Mouse (Mus musculus) frontal cortex, postnatal 10 days (tissue): Measurements from ENCODE around the gene Slc6a21.
A peak's percentile ranks its signal among the peaks of the same experiment; 100 is the strongest.

Experiments used
- DNase-seq, 2 experiments: peaks; one replicate each; pipeline ENCODE4 v3.0.0; 2022; ENCODE audit warnings: low spot score in 2 of 2, mixed read lengths in 1 of 2

The Slc6a21 gene

GRCm38 (mm10) chr7:45315182-45315701, 37.9 kb downstream of the Slc6a21 start:
- no peak for DNase-seq

DNA sequence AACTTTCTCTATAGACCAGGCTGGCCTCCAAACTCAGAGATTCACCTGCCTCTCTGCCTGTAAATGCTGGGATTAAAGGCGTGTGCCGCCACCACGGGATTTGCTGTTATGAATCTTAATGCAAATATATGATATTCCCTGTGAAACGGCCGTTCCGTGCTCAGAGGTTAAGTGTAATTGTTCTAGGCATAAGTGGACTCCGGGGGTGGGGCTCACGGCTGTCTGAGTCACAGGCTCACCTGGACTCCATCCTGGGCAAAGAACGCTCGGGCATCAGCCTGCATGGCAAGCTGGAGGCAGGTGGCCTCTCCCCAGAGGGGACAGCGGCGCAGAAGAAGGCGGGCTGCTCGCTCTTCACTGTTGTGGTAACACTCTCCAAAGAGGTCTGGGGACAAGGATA, 39.2 kb downstream of the Slc6a21 start:
- no peak for DNase-seq

- DNase-seq = no peak
These were observed 44.9 kb downstream of the Slc6a21 start for GRCm38 (mm10) chr7:45322245-45322644.

GRCm38 (mm10) chr7:45323069-45323468, 45.8 kb downstream of the Slc6a21 start:
- no peak for DNase-seq

- DNase-seq = no peak
These were observed 48.5 kb downstream of the Slc6a21 start for GRCm38 (mm10) chr7:45325800-45326199.

DNA sequence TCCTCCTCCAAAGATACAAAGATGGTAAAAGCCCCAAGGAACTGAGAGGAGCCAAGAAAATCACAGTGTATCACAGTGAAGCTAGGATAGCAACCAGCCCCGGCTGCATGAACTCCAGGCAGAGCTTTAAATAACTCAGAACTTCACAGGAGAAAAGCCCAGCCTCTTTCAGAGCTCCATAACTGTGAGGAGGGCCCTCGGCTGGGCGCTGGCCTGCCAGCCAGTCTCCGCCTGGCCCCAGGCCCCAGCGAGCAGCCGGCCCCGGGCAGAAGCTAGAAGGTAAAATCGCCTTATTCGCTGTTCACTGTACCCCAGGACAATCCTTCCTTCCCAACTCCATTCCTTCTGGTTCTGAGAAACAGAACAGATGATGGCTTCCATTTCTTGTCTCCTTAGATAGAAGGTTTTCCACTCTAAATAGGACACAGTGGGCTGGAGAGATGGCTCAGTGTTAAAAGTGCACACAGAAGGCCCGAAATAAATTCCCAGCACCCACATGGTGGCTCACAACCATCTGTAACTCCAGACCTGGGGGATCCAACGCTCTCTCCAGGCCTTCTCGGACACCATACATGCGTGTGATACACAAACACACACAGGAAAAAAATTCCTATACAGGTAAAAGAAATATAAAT, 51.6 kb downstream of the Slc6a21 start:
- DNase-seq = no peak

DNA sequence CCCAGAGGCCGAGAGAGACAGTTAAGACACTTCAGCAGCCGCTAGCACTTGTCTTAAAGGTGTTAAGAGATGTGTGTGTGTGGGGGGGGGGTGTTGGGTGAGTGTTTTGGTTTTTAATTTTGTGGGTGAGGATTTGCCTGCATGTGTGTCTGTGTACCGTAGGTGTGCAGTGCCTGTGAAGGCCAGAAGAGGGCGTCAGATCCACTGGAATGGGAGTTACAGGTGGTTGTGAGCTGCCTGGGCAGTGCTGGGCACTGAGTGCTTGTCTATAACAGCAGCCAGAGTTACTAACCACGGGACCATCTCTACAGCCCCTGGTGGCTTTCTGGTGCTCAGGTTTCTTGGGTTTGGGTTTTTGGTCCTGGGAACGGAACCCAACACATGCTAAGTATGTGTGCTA, 54.2 kb downstream of the Slc6a21 start:
- no peak for DNase-seq

DNA sequence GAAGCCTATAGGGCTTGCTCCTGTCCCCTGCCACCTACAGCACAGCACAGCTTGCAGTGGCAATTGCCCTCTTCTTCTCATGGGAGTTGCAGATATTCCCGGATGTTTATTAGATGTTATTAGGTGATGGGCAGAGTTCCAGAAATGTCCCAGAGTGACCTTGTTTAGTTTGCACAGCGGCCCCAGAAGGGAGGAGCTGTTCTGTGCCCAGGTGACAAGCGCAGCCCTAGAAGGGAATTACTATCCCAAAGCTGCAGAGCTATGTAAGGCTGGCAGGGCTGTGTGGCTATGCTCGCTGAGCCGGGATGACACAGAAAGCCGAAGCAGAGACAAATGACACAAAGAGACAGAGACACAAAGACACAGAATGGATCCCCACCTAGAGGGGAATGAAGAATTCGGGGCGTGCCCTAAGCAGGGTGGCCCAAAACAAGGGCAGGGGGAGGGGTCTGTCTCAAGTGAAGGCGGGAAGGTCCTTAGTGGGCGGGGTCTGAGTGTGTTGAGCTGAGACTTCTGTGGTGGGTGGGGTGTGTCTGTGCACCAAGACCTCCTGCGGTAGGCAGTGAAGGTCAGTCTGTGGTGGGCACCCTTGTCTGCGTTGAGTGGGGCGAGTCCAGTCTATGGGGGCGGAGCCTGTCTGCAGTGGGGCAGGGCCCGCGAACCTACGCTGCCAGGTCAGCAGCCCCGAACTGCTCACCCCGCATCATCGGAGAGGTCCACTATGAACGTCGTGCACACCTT, 55.5 kb downstream of the Slc6a21 start:
- DNase-seq = no peak

- DNase-seq = peak; percentile 71 to 78
These were observed 56.2 kb downstream of the Slc6a21 start, which contains the start of gene Trpm4 for GRCm38 (mm10) chr7:45333431-45333982. TSS of gene Trpm4 (minus strand) at chr7:45333780.

DNA sequence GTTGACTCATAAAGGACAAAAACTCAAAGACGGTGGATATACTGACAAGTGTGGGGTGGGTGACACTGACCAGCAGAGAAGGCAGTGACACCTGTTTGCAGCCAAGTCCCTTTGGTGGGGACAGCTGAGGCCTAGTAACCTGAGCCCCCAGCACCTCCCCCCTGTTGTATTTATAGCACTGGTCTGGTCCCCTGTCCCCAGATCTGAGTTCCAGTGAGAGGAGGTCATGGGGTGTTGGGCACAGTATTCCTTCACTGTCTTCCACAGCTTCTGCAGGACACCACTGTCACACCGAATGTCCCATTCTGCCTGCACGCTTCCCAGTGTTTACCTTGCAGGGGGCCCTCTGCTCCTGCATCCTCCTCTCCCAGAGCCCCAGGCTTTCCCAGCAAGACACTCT, 57.3 kb downstream of the Slc6a21 start:
- no peak for DNase-seq

GRCm38 (mm10) chr7:45335056-45335455, 57.7 kb downstream of the Slc6a21 start, which contains the start of gene Hrc:
TSS of gene Hrc (plus strand) at chr7:45335290.
- DNase-seq = no peak

DNA sequence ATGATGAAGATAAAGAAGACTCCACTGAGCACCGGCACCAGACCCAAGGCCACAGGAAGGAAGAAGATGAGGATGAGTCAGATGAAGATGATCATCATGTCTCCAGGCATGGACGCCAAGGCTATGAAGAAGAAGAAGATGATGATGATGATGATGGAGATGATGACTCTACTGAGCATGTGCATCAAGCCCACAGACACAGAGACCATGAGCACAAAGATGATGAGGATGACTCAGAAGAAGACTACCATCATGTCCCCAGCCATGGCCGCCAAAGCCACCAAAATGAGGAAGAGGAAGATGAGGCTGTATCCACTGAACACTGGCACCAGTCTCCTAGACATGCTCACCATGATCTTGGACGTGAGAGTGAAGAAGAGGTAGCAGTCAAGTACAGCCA, 59.0 kb downstream of the Slc6a21 start:
- no peak for DNase-seq

GRCm38 (mm10) chr7:45337469-45337868, 60.2 kb downstream of the Slc6a21 start:
- no peak for DNase-seq

- no peak for DNase-seq
These were observed 61.0 kb downstream of the Slc6a21 start for GRCm38 (mm10) chr7:45338161-45338911.
